Mouse (Mus musculus) megakaryocyte, adult 5-6 weeks (primary cell): ENCODE results near the gene Prss33. TPM values are rescaled to one million over a fixed set of nuclear protein-coding genes. Genes with fewer than 3 reads are reported as not detected.

ENCODE experiments used
- ATAC-seq: 2 replicates; pipeline ENCODE4 v1.8.0; 2016; ENCODE audit warnings: mild to moderate bottlenecking, inconsistent platforms; ENCODE audit not compliant: poor library complexity, severe bottlenecking
- total RNA-seq, 2 experiments: library from RNA; stranded (forward) in 1 of 2; stranded (reverse) in 1 of 2; fragments of 153-499, 151-499 nt in 1 of 2; fragments of 221-1000, 200-1000 nt in 1 of 2; gene quantifications; 2 replicates each; pipeline versions ENCODE4 v1.2.3 to v1.2.4; 2015 to 2017

Prss33 gene
- total RNA-seq, 2 experiments from 2014 or later = not detected

DNA sequence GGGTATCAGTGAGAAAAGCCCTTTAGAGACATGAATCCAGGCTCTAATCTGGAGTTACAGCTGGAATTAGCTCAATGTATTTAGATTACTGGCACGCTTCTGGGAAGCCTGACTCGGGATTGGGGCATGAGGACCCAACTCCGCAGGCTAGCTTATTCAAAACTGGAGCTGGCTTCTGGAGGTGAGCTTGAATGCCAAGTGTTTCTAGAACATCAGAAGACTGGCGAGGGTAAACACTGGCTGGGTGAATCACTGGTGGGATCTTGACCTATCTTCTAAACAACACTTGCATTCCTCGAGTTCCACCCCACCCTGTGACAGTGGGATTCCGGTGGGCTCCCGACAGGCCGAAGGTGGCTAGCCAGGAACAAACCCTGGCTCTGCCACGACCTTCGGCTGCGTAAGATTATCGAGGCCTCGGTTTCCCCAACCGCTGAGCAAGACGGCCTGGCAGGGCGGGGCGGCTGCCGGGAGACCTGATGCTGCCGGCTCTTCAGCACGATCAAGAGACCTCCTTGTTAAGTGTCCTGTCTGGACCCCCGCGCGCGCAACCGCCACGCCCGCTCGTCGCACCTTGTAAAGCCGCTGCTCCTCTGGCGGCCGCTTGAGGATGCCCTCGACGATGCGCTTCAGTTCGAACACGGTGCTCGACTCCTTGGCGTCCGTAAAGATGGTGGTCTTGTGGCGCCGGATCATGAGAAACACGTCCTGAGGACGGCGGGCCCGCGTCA is 7.4 kb downstream of the Prss33 start:
- peak; percentile 31 for ATAC-seq

DNA sequence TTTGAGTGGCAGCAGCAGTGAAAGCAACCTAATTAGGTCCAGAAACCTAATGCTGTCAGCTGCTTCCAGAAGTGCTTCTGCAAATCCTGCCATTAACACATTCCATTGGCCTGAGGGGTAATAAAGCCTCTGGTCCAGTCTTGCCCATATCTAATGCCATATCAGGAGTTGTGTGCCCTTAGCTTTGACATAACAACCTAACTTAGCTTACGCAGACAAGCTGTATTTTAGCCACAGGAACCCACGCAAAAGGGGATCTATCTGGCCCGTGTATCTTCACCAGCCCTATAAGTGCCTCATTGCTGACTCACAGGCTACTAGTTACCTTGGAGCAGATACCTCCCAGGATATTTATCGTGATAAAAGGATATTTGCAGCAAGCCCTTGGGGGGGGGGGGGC is 10.3 kb downstream of the Prss33 start:
- ATAC-seq = no peak

DNA sequence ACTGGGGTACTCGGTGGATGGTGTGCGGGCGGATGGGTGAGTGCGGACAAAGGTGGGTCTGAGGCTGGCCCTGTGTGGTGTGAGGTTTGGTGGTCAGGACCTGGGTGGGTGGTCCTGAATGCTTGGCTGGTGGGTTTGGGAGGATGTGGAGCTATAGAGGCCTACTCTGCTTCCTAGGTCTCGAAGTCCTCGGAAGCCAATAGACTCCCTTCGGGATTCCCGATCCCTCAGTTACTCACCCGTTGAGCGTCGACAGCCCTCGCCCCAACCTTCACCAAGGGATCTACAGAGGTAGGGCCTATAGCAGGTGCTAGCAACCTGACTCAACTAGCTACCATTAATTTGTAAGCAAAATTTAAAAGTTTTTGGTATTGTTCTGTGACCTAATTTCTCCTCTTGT is 12.2 kb downstream of the Prss33 start:
- ATAC-seq = no peak

DNA sequence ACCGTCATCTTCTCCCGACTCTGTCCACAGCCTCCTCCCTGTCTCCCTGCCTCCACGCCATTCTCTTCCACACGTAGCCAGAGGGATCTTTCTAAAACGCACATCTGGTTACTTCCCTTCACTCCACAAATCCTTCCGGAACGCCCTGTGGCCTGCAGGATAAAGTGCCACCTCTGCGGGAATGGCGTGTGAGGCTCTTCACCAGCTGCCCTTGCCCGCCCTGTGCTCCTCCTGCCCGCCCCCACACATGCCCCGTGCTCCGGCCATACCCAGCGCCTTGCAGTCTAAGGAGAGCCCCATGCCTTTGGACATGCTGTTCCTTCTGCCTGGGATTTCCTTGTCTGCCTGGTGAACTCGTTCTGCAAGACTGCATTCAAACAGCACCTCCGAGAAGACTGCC is 12.8 kb downstream of the Prss33 start:
- ATAC-seq = no peak

DNA sequence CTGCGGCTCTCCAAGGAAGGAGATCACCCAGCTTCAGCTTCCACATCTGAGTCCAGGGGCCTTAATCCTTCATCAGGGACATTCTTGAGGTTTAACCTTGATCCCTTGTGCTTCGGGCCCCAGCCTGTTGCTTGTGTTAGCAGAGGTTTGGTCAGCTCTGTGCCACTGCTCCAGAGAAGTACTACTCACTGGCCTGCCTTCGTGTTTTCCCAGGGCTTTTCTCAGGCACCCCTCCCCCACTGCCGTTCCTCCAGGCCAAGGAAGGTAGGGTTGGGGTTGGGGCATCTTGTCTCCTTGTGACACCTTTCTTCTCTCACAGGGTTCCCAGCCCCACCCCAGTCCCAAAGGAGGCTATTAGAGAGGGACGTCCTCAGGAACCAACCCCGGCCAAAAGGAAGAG is 13.8 kb downstream of the Prss33 start:
- no peak for ATAC-seq

DNA sequence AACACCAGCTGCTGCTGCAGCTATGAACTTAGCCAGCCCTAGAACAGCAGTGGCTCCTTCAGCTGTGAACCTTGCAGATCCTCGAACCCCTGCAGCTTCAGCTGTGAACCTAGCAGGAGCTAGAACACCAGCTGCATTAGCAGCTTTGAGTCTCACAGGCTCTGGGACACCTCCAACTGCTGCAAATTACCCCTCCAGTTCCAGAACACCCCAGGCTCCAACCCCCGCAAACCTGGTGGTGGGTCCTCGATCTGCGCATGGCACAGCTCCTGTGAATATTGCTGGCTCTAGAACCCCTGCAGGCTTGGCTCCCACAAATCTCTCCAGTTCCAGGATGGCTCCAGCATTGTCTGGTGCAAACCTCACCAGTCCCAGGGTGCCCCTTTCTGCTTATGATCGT is 15.1 kb downstream of the Prss33 start:
- ATAC-seq = no peak

DNA sequence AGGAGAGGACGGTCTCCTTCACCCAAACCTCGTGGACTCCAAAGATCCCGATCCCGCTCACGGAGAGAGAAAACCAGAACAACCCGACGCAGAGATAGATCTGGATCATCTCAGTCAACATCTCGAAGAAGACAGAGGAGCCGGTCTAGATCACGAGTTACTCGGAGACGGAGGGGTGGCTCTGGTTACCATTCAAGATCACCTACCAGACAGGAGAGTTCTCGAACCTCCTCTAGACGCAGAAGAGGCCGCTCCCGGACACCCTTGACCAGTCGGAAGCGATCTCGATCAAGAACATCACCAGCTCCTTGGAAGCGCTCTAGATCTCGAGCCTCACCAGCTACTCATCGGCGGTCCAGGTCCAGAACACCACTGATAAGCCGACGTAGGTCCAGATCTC is 16.6 kb downstream of the Prss33 start:
- ATAC-seq = no peak

DNA sequence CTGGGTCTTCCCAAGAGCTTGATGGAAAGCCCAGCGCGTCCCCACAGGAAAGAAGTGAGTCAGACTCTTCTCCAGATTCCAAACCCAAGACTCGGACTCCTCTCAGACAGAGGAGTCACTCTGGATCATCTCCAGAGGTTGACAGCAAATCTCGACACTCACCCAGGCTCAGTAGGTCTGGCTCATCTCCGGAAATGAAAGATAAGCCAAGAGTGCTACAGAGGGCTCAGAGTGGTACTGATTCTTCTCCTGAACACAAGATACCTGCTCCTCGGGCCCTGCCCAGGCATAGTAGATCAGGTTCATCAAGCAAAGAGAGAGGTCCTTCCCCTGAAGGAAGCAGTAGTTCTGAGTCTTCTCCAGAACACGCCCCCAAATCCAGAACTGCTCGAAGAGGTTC is 17.3 kb downstream of the Prss33 start:
- no peak for ATAC-seq

DNA sequence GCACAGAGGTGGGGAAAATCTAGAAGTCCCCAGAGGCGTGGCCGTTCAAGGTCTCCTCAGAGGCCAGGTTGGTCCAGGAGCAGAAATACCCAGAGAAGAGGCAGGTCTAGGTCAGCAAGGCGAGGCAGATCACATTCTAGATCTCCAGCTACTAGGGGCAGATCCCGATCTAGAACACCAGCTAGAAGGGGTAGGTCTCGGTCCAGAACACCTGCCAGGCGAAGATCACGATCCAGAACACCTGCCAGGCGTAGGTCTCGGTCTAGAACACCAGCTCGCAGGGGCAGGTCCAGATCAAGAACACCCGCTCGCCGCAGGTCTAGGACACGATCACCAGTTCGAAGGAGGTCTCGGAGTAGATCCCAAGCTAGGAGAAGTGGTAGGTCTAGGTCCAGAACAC is 20.2 kb downstream of the Prss33 start:
- ATAC-seq = no peak

DNA sequence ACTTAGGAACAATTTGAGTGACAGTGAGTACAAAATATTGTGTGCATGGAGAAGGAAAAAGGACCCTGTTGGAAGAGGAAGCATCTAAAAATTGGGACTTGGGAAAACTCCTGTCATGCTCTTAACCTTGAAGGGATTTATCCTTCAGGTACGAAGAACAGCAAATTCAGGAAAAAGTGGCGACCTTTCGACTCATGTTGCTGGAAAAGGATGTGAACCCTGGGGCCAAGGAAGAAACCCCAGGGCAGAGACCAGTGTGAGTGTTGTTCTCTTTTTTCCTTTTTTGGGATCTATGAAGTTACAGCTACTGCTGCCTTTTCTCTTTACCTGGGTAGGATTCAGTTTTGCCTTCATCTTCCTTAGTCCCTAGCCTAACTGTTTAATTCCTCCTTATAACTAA is 27.9 kb downstream of the Prss33 start:
- no peak for ATAC-seq

DNA sequence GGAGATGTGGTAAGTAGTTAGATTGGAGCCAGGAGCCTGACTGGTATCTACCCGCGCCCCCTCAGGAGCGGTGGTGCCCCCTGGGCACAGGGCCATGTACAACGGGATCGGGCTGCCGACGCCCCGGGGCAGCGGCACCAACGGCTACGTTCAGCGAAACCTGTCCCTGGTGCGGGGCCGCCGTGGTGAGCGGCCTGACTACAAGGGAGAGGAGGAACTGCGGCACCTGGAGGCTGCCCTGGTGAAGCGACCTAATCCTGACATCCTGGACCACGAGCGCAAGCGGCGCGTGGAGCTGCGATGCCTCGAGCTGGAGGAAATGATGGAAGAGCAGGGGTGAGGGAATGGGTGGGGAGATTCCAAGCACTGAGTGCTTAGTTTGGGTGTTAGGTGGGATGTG is 29.0 kb downstream of the Prss33 start:
- no peak for ATAC-seq

DNA sequence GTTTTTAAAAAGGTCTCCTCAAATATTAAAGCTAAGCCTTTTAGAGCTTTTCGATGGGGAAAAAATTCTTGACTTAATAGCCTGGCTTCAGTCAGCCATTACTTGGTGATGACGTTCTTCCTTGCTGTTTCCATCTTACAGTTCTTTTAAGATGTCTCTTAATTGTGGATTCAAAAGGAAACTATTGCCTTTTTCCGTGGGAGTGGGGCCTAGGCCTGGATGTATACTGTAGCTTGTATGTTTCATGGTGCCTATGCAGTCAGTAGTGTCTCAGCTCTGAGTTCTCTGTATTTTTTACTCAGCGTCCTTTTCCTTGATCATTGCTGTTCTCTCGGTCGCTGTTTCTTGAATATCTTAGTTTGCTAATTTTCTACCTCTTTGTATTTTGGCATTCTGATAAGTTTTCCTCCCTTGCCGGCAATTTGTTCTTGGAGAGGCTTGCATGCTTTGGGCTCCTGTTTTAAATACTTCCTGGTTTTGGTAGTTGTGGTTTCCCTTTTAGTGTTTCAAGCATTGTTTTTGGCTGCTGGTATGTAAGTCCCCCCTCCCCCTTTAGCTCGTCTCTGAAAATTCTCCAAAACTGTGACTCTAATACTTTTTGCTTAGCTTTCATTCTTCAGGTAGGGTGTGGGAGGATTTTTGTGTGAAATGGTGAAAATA is 31.3 kb downstream of the Prss33 start:
- ATAC-seq = no peak

DNA sequence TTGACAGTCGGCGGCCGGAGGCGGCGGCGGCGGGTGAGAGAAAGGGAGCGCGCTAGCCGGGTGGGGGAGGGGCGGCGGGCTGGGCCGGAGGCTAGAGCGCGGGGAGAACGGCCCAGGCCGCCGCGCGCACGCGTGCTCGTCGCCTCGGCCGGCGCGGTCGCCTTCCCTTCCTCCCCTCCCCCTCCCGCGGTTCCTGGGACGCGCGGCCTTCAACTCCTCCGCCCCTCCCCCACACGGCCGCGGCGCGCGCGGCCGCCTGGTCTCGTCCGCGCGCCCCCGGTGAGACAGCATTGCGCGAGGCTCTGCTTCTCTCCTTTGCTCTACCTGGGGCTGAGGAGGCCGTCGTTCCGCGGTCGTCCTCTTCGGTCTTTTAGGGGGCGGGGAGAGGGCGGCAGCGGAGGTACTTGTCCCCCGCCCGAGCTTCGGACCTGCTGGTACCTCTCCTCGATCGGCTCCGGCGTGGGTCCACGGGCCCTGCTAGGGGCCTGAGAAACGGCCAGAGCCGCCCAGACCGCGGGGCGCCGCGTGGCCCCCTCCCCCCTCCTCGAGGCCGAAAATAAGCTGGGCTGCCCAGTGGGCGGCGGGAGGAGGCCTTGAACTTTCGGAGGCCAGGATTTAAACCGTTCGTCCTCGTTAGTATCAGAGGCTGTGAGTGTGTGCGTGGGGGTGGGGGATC is 32.4 kb downstream of the Prss33 start:
- ATAC-seq = peak; percentile 20

DNA sequence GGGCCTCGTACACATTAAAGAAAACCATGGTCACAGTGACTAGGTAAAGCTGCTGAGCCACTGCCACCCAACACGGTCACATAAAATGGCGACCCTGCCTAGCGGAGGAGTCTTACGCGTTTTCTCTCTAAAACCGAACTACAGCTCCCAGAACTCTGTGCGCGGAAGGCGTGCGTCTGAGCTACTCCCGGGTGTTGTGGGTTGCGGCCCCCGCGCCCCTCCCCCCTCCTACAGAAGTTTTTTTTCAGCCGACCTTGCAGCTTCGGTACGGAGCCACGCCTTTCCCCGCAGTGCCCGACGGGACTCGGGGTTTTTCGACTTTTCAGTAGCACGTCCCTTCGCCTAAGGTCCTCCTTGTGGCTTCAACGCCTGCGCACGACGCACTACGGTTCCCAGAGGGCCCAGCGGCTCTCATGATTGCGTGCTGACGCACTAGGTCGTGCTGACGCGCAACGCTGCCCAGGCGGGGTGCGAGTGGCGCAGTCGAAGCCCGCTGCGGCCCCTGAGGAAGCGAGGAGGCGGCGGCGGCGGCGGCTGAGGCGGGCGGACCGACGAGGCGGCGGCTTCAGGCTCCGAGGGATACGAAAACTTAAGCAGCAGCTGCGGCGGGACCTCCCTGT is 33.0 kb downstream of the Prss33 start:
- ATAC-seq = peak; percentile 91

DNA sequence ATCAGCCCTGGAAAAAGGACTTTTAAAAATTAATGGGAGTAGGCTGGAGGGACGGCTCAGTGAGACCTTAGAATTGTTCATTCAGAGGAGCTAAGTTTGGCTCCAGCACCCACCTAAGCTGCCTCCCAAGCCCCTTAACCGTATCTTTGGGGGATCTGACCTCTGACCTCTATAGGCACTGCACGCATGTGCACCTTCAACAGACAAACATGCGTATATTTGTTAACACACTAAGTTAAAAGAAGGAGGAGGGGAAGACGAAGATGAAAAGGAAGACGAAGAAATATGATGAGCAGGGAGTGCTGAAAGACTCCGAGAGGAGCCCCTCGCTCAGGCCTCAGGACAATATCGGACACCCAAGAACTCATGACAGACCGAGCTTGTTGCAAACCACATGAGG is 34.2 kb downstream of the Prss33 start:
- no peak for ATAC-seq

DNA sequence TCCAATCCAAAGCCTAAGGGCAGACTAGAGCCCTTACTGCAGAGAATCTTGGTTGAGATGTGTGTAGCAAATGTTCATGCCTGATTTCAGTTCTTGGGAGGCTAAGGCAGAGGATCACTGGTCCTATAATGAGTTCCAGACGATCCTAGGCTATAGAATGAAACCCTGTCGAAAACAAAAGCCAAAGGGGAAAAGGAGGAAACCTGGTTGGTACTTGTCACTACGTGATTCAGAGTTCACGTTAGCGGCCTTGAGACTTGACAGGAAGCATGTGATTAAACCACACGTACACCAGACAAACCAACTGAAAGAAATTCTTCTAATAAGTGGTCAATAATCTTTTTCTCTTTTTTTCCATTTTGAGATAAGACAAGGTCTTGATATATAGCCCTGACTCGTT is 38.5 kb downstream of the Prss33 start:
- ATAC-seq = no peak

DNA sequence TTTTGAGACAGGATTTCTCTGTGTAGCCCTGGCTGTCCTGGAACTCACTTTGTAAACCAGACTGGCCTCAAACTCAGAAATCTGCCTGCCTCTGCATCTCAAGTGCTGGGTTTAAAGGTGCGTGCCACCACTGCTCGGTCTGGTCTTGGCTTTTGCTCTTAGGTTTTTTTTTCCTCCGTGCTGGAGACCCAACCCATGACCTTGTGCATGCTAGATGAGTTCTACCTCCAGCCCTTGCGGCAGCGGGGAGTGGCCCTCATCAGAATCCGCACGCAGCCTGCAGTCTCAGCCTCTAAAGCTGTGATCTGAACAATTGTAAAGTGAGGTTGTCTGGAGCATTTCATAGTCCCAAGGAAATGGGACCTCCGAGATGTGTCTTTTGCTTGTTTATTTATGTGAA is 40.5 kb downstream of the Prss33 start:
- ATAC-seq = no peak

DNA sequence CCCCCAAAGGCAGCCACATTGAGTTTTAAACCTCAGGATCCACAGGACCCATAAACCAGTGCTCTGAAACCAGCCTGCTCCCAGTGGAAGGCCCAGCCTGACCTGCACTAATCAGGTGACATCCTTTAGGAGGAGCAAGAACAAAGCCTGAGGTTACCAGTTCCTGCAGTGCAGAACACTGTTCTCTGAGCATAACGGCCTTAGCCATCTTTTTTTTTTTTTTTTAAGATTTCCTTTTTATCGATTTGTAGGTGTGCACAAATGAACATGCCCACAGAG is 44.8 kb downstream of the Prss33 start:
- no peak for ATAC-seq

DNA sequence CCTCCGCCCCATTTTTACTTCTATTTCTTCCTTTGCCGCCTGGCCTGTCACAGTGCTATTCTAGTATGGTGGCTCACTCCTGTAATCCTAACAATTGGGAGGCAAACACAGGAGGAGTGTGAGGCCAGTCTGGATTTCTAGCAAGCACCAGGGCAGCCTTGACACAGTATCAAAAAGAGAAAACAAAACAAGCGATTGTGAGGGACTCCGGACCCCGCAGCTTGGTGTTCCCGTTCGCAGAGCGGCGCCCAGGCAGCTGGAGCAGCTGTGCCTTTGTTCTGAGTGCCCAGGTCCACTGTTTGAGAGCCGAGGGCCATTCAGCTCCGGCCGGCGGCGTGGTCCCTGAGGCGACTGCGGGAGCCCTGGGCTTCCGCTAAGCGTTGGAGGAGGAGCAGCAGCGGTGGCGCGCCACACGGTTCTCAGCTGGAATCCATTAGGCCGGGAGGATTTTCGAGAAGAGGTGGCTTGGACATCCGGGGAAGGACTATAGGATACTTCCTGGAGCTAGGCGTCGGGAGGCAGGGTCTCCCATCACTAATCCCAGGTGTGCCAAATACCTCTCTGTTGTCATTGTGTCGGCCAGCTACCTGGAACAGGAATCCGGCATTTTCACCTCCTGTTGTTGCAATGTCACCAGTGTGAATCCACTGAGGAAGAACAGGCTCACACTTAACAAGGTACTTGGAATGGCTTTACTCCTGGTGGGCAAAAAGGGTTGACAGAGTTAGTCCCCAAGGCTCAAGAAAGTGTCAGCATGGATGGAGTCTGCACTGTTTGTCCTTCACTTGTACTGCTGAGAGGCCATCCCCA is 45.4 kb downstream of the Prss33 start, which contains the start of gene Srrm2:
TSS of gene Srrm2 (plus strand) at position 264 of the 810 bp plus-strand sequence.
- ATAC-seq = peak; percentile 90

DNA sequence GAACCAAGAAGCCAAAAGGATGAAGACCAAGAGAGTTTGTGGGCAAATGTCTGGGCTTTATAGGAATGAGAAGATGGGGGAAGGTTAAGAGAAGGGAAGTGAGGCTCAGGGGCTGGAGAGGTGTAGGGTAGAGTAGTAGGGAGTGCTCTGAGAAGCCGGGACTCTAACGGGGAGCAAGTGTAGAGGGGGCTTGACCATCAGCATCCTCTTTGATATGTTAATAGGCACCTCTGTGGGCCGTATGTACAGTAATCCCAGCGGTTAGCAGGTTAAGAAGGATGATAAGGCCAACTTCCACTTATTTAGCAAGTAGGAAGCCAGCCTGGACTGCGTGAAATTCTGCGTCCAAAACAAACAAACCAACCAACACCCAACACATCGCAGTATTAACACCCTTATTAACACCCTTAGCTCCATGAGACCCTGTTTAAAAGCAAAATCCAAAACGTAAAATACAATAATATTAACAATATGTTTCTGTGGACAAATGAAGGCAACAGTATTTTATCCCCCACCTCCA is 46.0 kb downstream of the Prss33 start:
- 0 out of 2 replicates have a peak, but pooled peaks have one; percentile 28 for ATAC-seq

DNA sequence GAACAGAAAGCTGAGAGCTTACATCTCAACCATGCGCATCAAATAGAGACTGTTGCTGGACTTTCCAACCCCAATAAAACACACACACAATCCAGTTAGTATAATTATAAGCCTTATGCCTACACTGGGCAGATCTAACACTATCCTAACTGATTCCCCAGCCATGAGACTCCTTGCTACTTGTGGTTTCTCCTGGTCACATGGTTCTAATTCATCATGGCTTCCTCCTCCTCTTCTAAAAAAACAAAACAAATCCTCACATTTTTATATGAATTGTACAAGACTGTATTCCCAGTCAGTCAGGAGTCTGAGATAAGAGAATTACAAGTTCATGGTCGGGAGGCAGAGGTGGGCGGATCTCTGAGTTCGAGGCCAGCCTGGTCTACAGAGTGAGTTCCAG is 46.9 kb downstream of the Prss33 start:
- ATAC-seq = no peak
